Mouse (Mus musculus) erythroid progenitor cell, adult 5-6 weeks (primary cell): ENCODE results near the gene Ldhd. TPM values are rescaled to one million over a fixed set of nuclear protein-coding genes. Genes with fewer than 3 reads are reported as not detected.

ENCODE experiments used
- ATAC-seq: replicated peaks from 2 replicates; pipeline ENCODE4 v1.8.0; 2016; ENCODE audit warnings: moderate number of reproducible peaks, mild to moderate bottlenecking, moderate TSS enrichment, inconsistent platforms; ENCODE audit not compliant: poor library complexity, low FRiP score, severe bottlenecking
- total RNA-seq, 2 experiments: library from RNA; stranded (forward) in 1 of 2; stranded (reverse) in 1 of 2; fragments of 150-400 nt in 1 of 2; fragments of 186-747, 209-891 nt in 1 of 2; gene quantifications; 2 replicates each; pipeline versions ENCODE4 v1.2.3 to v1.2.4; 2015 to 2017; ENCODE audit warnings: low replicate concordance in 2 of 2

Ldhd gene
- total RNA-seq, 2 experiments from 2014 or later = 0.15 TPM; not detected in 1

DNA sequence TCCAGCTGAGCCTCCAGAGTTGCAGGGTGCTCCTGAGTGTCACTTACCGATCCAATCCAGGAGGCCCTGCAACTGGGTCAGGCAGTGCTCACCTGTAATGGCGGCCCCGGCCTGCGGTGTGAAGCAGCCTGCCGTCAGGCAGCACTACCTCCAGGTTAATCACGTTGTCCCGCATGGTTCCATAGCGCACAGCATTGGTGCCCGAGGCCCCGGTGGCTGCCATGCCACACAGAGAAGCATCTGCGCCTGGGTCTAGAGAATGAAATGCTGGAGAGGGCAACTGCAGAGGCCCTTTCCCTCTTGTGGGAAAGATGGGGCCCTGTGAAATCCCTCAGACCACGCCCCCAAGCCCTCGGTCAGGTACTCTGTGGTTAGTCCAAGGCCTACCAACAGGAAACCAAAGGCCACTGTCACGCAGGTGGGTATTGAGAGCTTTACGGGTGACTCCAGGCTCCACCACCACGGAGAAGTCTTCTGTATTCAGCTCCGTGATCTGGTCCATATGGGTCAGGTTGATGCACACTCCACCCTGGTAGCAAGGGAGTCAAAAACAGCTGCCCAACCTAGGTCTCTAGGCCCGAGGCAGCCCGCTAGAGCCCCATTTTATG, 1.2 kb downstream of the Ldhd start:
- no peak for ATAC-seq

DNA sequence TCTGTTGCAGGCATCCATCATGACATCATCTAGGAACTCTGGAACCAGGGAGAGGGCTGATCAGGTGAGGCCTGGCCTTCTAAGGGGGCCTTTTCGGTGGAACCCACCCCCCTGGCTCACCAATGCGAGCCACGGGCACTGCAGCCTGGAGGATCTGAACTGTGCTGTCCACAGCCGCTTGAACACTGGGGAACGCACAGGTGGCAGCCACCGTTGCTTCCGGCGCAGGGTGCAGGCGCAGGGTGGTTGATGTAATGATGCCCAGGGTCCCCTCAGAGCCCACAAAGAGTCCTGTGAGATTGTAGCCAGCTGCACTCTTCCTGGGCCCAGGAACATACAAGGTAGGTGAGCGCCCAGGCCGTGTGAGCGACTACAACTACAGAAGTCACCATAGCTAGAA, 1.8 kb downstream of the Ldhd start:
- no peak for ATAC-seq

DNA sequence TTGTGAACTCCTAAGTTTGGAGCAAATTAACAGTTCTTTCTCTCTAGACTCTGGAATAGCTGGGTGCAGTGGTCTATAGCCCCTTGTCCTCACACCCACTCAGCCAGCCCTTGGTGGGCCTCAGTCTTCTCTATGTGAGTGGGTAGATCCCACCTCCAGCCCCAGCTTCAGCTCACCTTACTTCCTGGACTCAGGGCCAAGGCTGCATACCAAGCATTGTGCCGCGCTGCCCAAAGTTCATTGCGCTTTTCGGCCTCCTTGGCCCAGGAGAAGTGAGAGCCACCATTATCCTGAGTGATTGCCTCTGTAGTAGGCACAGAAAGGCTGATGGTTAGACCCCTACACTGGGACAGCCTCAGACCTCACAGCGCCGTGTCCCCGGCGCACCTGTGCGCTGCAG, 2.3 kb downstream of the Ldhd start:
- ATAC-seq = no peak

DNA sequence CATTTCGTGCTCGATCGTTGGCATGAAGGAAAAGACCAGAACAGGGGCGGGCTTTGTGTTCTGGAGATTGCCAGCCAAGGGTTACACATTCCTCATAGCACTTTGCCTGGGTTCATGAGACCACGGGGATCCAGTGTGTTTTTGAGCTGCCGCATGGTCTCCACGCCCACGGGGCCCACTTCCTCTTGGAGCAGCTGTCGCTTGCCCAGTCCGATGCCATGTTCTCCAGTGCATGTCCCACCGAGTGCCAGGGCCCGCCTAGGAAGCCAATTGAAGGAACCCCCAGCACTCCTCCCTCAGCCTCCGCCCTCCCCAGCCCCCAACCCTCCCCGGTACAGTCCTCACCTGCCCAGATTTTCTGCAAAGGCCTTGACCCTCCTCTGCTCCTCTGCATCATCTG, 3.2 kb downstream of the Ldhd start:
- ATAC-seq = no peak

DNA sequence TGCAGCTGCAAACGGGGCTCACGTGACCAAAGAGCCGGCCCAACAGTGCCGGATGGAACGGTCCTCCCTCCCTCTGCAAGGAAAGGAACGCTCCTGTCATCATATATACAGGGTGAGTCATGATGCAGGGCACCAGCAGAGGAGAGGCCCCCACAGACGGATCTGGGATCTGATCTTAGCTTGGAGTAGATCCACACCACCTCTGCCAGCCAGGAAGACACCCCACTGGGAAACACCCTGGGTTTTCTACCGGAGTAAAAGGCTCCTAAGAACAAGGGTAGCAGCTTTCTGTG, 3.7 kb downstream of the Ldhd start:
- ATAC-seq = no peak

DNA sequence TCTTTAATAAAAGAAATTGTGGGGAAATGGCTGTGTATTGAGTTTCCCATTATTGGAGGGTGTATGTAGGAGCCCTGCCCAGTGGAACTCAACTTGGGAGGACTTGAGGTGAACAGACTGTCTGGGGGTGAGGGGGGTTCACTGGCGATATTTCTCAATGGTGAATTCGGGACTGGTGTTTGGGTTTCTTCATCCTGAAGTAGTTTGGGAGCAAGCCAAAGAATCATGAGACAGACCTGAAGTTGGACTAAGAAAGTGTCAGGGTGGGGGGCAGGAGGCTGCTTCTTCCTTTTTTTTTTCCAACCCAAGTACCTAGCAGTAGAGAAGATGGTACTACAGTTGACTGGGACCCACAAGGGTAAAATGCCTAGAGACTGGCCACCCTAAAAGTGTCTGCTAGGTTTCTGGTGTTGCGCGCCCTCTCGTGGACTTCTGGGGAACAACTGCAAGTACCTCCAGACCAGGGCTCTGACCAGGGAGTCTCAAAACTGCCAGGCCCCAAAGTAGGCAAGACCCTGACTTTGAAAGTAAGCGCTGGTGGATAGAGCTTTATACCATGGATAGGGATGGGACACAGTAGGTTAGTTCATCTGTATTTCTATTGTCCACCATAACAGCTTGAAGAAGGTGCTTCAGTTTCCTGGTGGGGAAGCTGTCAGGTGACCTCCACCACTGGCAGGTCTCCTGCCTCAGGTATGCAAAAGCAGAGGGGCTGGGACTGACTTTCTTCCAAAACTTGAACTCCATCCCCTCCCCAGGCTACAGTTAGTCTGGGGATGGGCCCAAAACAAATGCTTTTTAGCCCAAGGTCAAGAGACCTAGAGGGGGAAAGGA, 4.3 kb downstream of the Ldhd start:
- peak; percentile 51; the same call in 1 of the 2 replicates for ATAC-seq

DNA sequence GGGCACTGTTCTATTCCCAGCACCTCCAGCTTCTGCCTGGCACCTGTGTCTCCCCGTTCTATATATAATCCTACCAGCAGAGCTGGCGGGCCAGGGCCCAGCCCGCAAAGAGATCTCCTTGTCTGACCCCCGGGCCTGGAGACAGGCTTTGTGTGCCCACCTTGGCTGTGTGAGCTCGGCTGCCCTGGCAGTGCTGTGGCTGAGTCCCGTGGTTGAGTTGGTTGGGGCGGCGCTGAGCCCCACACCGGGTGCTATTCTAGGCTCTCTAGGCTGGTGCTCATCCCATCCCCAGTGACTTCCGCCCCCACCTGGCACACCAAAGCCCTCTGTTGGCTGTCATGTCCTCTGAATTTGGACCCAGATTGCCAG, 5.3 kb downstream of the Ldhd start:
- no peak for ATAC-seq

DNA sequence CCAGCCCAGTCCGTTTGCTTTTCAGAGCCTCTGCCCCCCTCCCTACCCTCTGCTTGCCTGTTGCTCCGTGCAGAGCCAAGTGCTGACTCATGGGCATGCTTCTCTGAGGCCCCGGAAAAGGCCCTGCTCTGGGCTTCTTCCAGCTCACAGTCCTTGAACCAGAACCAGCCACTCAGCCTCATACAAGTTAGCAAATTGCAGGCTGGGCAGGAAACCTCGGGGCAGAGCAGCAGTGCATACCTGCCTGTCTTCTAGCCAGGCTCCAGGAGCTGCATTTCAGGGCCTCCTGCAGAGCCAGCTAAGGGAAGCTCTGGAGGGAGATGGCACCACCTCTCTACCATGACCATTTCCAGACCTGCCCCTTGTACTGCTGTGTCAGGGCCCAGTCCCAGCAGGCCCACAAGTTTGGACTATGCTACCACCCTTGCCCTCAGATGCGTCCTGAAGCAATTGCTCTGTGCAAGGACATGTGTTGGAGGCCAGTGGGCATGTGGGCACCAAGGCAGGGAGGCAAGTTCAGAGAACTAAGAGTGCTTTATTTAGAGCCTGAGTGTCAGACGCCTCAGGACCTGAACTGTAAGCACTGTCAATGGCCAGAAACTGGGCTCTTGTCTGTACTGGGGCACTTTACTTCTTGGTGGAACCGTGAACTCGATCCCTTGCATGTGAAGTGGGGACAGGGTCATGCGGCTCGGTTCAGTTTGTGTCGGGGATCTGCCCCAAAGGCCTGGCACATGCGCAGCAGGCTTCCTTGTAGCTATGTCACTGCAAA, 5.9 kb downstream of the Ldhd start:
- ATAC-seq = no peak

DNA sequence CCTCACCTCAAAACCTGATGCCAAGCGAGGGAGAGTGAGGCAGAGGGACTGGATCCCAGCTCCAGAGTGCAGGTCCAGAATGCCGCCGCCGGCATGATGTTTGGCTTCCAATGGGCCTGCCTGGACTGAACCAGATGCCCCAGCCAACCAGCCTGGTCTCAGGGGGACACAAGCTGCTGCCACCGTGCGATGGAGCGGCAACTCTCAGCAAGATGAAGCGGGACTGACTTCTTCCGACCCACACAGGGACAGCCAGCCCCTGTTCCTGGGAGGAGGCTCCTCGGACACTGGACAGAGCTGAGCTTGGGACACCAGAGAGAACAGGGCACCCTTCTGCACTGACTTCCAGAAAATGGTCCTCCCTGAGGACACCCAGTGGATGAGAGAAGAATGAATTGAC, 7.6 kb downstream of the Ldhd start:
- no peak for ATAC-seq

DNA sequence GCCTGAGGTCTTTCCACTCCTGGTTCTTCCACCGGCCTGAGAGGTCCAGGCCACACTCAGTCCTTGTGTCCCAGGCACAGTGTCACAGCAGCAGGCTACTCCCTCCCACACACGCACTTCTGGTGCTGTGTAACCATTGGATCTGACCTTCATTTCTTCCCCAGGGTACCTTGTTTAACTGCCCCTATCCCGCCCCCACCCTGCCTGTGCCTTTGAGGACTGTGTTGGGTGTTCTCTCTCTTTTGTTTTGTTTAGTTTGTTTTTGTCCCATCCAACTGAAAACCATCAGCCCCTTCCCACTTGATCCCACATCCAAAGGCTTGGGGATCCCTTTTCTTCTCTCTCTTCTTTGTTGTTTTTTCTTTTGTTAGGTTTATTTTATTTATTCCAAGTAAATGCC, 8.1 kb downstream of the Ldhd start:
- ATAC-seq = no peak

DNA sequence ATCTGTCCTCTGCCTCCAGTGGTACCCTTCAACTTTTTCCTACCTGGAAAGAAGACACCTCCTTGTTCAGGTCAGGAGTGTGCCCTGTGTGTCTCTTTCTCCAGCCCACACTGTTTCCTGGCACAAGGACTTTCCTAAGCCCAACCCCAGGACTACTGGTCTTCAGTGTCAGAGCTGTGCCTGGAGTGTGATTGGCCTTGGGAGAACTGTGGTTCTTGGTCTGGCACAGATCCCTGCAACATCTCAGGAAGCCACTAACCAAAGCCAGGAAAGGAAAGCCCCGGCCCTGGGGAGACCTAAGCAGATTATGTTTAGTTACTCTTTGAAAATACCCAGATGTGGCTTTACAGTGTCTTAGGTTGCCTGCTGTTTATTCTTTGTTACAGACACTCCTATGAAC, 10.2 kb downstream of the Ldhd start:
- ATAC-seq = no peak

DNA sequence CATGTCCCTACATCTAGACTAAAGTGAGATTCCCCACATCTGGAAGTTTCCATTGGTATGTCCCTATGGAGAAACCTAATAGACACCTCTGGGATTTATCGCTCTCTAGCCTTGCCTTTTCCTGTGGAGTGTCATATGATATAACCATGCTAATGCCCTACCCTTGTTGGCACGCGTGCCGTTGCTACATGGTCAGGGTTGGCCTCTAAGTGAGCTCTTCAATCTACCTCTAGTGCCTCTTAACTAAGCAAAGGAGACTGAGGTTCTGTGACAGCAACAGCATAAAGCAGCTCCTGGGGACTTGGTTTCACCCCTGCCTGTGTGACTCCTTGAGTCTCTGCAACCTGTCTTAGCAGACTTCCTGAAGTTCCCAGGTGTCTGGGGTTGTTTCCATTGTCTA, 11.9 kb downstream of the Ldhd start:
- ATAC-seq = no peak

DNA sequence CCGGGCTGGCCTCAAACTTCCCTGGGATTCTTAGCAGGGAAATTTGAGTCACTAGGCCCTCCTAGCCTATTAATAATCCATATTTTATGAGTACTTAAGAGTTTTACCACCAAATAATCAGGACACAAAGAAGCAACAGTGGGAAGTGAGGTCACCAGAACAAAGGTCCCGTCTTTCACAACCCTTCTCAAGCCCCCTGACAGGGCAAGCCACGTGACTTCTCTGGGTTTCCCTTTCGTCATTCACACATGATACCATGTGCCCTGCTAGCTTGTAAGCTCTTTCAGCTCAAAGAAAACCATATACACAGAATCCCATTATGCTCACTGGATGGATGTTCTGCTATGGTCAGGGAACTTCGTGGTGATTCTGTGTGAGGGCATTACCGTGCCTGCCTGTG, 12.4 kb downstream of the Ldhd start:
- ATAC-seq = no peak

DNA sequence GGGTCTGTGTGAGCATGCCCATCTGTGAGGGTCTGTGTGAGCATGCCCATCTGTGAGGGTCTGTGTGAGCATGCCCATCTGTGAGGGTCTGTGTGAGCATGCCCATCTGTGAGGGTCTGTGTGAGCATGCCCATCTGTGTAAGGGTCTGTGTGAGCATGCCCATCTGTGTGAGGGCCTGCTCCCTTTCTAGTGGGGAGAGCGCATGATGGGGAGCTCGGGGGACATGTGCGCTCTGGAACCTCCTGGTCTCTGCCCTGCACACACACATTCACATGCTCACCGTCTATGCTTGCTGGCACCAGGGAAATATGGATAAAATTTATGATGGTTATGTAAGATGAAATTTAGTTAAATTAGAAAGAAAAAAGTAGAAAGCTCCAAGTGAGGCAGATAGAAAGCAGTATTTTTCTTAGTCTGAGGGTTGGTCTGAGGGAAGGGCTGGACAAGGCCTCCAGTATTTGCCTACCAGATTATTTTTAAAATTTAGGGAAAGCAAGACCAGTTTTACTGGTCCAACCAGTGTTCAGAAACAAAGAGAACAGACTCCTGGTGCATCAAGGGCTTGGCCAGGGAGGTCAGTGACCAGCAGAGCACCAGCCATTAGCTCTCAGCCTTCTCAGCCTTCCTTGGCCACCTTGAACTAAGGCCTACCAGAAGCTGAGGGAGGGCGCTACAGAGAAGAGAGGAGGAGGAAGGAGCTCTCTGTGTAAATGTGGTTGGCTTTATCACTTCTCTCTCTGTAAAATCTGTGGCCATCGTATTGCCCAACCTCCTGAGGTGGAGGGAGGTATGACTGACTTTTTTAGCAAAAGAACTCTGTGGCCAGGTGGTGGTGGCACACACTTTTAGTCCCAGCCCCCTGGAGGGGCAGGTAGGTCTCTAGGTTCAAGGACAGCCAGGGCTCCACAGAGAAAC, 15.1 kb downstream of the Ldhd start:
- ATAC-seq = no peak

DNA sequence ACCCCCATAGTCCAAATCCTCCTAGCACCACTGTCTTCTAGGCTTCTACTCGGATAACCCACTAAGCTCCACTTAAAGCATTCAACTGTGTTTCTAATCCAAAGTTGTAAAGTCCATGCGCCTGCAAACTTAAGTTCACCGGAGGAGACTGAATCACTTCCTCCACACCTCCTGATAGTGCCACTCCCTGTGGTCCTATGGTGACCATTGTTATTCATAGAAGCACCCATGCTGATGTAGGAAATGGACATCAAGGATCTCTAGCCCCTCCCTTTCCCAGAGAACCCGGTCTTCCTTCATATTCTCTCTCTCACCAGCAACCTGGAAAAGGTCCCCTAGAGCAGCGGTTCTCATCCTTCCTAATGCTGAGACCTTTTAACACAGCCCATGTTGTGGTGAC, 17.0 kb downstream of the Ldhd start:
- ATAC-seq = no peak

DNA sequence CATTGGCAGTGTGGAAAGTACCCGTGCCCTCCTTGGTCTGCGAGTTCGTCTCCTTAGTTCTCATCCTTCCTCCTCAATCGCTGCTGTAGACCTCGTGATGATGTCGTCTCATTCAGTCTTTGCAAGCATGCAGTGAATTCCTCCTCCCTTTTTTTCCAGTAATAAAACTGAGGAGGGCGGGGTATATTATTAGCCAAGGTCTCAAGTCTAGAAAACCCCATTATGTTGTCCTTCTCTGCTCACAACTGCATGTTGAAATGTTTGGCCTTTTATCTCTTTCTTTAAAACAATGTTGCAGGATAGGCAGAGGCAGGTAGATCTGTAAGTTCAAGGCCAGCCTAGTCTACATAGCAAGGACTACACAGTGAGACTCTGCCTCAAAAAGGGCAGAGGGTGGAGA, 22.8 kb downstream of the Ldhd start:
- ATAC-seq = no peak

DNA sequence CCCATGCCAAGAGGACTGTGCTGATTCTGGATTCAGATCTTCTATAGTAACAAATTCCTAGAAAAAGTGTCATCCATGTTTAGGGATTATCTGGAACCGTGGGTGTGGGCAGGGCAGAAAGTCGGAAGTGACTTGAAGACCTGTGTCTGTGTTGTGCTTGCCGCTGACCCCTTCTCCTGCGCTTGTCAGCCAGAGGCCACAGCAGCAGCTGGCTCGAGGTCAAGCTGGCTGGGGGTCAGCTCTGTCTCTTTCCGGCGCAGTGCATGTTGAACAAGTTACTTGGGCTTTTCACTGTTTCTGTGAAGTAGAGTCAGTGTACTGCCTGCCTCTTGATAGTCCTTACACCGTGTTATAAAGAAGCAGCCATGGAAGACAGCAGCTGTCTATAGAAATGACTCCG, 23.2 kb downstream of the Ldhd start:
- no peak for ATAC-seq

DNA sequence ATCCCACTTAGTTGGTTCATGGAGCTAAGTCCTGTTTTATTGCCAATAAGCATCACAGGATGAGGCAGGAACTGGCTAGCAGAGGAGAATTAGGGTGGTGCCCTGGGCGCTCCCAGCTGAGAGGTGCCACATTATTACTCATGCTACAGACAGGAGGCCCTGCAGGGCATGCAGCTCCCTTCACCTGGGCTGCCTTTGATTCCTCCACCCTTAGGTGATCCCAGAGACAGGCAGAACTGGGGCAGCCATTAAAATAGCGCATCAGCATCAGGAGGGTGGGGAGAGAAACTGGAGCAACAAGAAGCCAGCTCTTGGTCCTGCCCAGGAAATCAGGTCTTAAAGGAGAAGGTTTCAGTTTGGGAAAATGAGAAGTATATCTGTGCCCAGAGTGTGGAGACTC, 25.2 kb downstream of the Ldhd start:
- ATAC-seq = no peak

DNA sequence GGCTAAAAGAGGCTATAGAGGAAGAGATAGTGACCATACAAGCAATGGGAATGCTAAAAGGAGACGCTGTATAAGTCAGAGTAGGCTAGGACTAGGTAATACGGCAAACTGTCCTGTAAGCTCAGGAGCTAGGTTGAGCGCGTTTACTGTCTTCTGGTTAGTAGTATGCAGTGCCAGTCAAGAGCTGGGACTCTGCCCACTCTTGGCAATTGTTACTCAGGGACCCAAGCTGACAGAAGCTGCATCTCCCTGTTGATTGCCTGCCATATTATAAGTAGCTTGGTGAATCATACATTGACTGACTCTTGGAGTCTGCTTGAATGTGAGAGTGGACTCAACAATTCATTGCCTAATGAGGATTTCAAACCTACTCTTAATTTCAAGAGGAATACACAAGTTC, 28.1 kb downstream of the Ldhd start:
- no peak for ATAC-seq

DNA sequence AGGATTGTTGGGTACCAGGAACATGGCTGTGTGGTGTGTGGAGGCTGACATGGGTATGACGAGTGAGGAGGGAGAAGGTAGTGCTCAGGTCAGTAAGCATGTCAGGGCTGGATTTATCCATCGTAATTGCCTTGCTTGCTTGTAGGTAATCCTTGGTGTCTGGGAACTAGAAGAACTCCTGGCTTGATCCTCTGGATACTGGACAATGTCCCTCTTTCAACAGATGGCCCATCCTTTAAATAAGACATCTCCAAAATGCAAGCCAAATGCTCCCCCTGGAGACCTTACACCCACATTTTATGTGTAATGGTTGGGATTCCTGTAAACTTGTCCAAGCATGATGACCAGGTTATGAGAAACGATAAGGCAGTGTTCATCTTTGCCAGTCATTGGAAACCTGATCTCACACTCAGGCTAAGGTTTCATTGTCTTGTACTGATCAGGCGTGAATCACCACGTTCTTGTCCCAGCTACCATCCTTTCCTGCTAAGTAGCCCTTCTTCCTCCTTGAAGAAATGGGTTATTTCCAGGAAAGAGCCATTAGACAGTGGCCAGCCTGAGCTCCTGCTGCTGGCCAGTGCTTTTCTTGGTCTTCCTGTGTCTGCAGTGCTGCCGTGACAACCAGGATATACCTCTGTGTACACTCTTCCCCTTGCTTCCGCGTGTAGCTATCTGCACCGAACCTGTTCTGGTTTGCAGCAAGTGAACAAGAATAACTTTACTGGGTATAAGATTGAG, 30.3 kb downstream of the Ldhd start:
- ATAC-seq = no peak
